10 mouse cellular contexts compared by ENCODE assay signal in the genomic region with DNA sequence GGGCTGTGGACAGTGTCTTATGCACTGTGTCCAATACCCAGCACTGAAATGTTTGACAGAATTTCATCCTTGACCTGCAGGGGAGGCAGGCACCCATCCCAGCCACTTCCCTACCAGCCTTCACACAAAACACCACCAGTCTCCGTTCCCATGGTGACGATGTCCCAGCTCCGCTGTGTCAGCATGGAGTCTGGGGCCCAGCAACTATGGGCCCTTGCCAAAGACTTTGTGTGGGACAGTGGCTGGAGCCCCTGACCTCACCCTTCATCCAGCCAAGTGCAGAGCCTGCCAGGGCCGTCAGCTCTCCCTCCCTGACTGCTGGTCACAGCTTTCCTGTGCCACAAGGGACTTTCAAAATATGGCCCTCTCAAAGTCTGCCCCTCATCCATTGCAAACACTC. TPM values are rescaled to one million over a fixed set of nuclear protein-coding genes. Genes with fewer than 3 reads are reported as not detected.
A peak's percentile ranks its signal among the peaks of the same experiment; 100 is the strongest.
DNase-seq lines count a peak whose midpoint lies in the region; ATAC-seq lines count a peak whose summit lies in the region.
"Had no signal": no experiment of that assay in that cellular context is flagged by ENCODE, and none has a peak within 500 bp of the region (broad histone marks: within the 10 kb centered on the region; RNA-seq: fewer than 3 reads in every experiment).

No protein-coding gene starts in this region.

- peaks cover 21% of the 10 kb centered on the region for H3K36me3 ChIP-seq in kidney, embryonic 16.5 days (ENCODE audit: insufficient read depth, low read length)
- H3K36me3 ChIP-seq in liver, embryonic 11.5 days (ENCODE audit: control insufficient read depth, insufficient read depth, low read length) = peaks cover 11% of the 10 kb centered on the region
- peaks cover 8% of the 10 kb centered on the region for H3K36me3 ChIP-seq in intestine, embryonic 16.5 days (ENCODE audit: control insufficient read depth, insufficient read depth, low read length)

- no peak overlapping the region for H3K9ac ChIP-seq in kidney, embryonic 16.5 days (replicated peaks; ENCODE audit: low read length)
- H3K9ac ChIP-seq in liver, embryonic 11.5 days (ENCODE audit: low read depth, low read length) = no peak overlapping the region
- H3K9ac ChIP-seq in intestine, embryonic 16.5 days (ENCODE audit: low read depth, low read length) = no peak overlapping the region
- H3K9ac ChIP-seq: heart, embryonic 15.5 days; limb, embryonic 15.5 days had no signal

- no peak overlapping the region for H3K4me2 ChIP-seq in kidney, embryonic 16.5 days (replicated peaks; ENCODE audit: low read depth, low read length)
- H3K4me2 ChIP-seq in liver, embryonic 11.5 days = no peak overlapping the region
- H3K4me2 ChIP-seq in intestine, embryonic 16.5 days (ENCODE audit: low read depth, low read length) = no peak overlapping the region
- H3K4me2 ChIP-seq: heart, embryonic 15.5 days; limb, embryonic 15.5 days had no signal

- no peak for ATAC-seq in kidney, embryonic 16.5 days (ENCODE audit: low FRiP score, low TSS enrichment)
- ATAC-seq in liver, embryonic 11.5 days (replicated peaks; ENCODE audit: low FRiP score) = no peak
- no peak for ATAC-seq in intestine, embryonic 16.5 days
- ATAC-seq: Patski had no signal

- 68% methylated on average over 4 of the region's 4 CpGs for WGBS in kidney, embryonic 16.5 days
- WGBS in liver, embryonic 11.5 days = 69% methylated on average over 4 of the region's 4 CpGs
- 80% methylated on average over 4 of the region's 4 CpGs for WGBS in intestine, embryonic 16.5 days

- H3K9me3 ChIP-seq in kidney, embryonic 16.5 days (ENCODE audit: low read length) = 0 out of 2 replicates have a peak, but pooled peaks cover 3% of the 10 kb centered on the region
- no peaks in the 10 kb centered on the region for H3K9me3 ChIP-seq in liver, embryonic 11.5 days (ENCODE audit: control insufficient read depth, low read length)
- H3K9me3 ChIP-seq in intestine, embryonic 16.5 days (ENCODE audit: control insufficient read depth, low read length) = no peaks in the 10 kb centered on the region
- H3K9me3 ChIP-seq: heart, embryonic 15.5 days; limb, embryonic 15.5 days had no signal

- no peak overlapping the region for H3K27ac ChIP-seq in kidney, embryonic 16.5 days (ENCODE audit: low read length)
- no peak overlapping the region for H3K27ac ChIP-seq in liver, embryonic 11.5 days (ENCODE audit: low read depth, low read length)
- no peak overlapping the region for H3K27ac ChIP-seq in intestine, embryonic 16.5 days (ENCODE audit: low read length)
- H3K27ac ChIP-seq: limb, embryonic 15.5 days had no signal

- H3K4me3 ChIP-seq in kidney, embryonic 16.5 days (ENCODE audit: low read length) = no peak overlapping the region
- no peak overlapping the region for H3K4me3 ChIP-seq in liver, embryonic 11.5 days (ENCODE audit: low read depth, low read length)
- no peak overlapping the region for H3K4me3 ChIP-seq in intestine, embryonic 16.5 days (ENCODE audit: low read length)
- H3K4me3 ChIP-seq: heart, embryonic 15.5 days; limb, embryonic 15.5 days had no signal

- peaks cover 49% of the 10 kb centered on the region for H3K4me1 ChIP-seq in kidney, embryonic 16.5 days (ENCODE audit: insufficient read depth, low read length)
- peaks cover 38% of the 10 kb centered on the region for H3K4me1 ChIP-seq in liver, embryonic 11.5 days (replicated peaks; ENCODE audit: control insufficient read depth, insufficient read depth, low read length)
- H3K4me1 ChIP-seq in intestine, embryonic 16.5 days (ENCODE audit: control insufficient read depth, insufficient read depth, low read length) = peaks cover 36% of the 10 kb centered on the region

- H3K27me3 ChIP-seq in kidney, embryonic 16.5 days (ENCODE audit: insufficient read depth, low read length) = no peaks in the 10 kb centered on the region
- H3K27me3 ChIP-seq in liver, embryonic 11.5 days (replicated peaks; ENCODE audit: control insufficient read depth, insufficient read depth, low read length) = no peaks in the 10 kb centered on the region
- H3K27me3 ChIP-seq in intestine, embryonic 16.5 days (replicated peaks; ENCODE audit: control insufficient read depth, insufficient read depth, low read length) = no peaks in the 10 kb centered on the region
- H3K27me3 ChIP-seq: heart, embryonic 15.5 days; limb, embryonic 15.5 days; Patski had no signal

- peak; percentile 61 for DNase-seq in kidney, adult 11 months
- DNase-seq in Muller cell, postnatal 12 days (ENCODE audit: inconsistent ontology term) = peak; percentile 87
- peak; percentile 48 for DNase-seq in gastrocnemius, adult 18-20 months (ENCODE audit: low spot score)
- DNase-seq in kidney, adult 9 months = peak; percentile 62
- DNase-seq in liver, embryonic 11.5 days (ENCODE audit: low spot score) = no peak

RNA-seq across cellular contexts. Expression of gene Cotl1, which starts 16.2 kb away (rescaled TPM):
- 130 and 138 TPM in 2 replicates for polyA plus RNA-seq in kidney, embryonic 16.5 days (2015; fragmentation: Nextera tagmentation; extraction: Ambion mirVana)
- 1 to 10 TPM; 4.7 to 6.0 TPM for total RNA-seq in gastrocnemius, adult 18-20 months (2021)
- polyA plus RNA-seq in liver, embryonic 11.5 days (2014; fragmentation: Nextera tagmentation; extraction: Ambion mirVana) = 132 and 155 TPM in 2 replicates
- polyA plus RNA-seq in intestine, embryonic 16.5 days (2015; fragmentation: Nextera tagmentation; extraction: Ambion mirVana) = 248 and 262 TPM in 2 replicates

RNA-seq across cellular contexts. Expression of gene Klhl36, which starts 38.0 kb away (rescaled TPM):
- 20.4 and 22.4 TPM in 2 replicates for polyA plus RNA-seq in kidney, embryonic 16.5 days (2015; fragmentation: Nextera tagmentation; extraction: Ambion mirVana)
- 1 to 10 TPM; 1.2 to 1.3 TPM for total RNA-seq in gastrocnemius, adult 18-20 months (2021)
- 9.1 TPM in 2 replicates for polyA plus RNA-seq in liver, embryonic 11.5 days (2014; fragmentation: Nextera tagmentation; extraction: Ambion mirVana)
- polyA plus RNA-seq in intestine, embryonic 16.5 days (2015; fragmentation: Nextera tagmentation; extraction: Ambion mirVana) = 11.5 and 12.2 TPM in 2 replicates

RNA-seq across cellular contexts. Expression of gene Tldc1, which starts 45.9 kb away (rescaled TPM):
- 16.5 and 19.7 TPM in 2 replicates for polyA plus RNA-seq in kidney, embryonic 16.5 days (2015; fragmentation: Nextera tagmentation; extraction: Ambion mirVana)
- 1 to 10 TPM; 3.4 TPM for total RNA-seq in gastrocnemius, adult 18-20 months (2021)
- polyA plus RNA-seq in liver, embryonic 11.5 days (2014; fragmentation: Nextera tagmentation; extraction: Ambion mirVana) = 9.5 and 10.3 TPM in 2 replicates
- 17.8 and 18.1 TPM in 2 replicates for polyA plus RNA-seq in intestine, embryonic 16.5 days (2015; fragmentation: Nextera tagmentation; extraction: Ambion mirVana)
